Mouse (Mus musculus) T-helper 2 cell (primary cell): ENCODE data around the gene Abtb1.

Source experiments
- in situ Hi-C: fragments of 300-600 bp; cut with MboI, MseI; formaldehyde crosslinking; loops from one replicate; pipeline ENCODE4 v1.15.1; 2025; ENCODE audit warnings: high pct_unique_total_duplicates

The Abtb1 gene

GRCm38 (mm10) chr6:88831456-88831855 lies 10.3 kb downstream of the Abtb1 start:
- in situ Hi-C loops: loop anchor here (10.0 kb wide), 1 partner anchor 637 kb away; the partner anchor contains the start of gene Gata2

DNA sequence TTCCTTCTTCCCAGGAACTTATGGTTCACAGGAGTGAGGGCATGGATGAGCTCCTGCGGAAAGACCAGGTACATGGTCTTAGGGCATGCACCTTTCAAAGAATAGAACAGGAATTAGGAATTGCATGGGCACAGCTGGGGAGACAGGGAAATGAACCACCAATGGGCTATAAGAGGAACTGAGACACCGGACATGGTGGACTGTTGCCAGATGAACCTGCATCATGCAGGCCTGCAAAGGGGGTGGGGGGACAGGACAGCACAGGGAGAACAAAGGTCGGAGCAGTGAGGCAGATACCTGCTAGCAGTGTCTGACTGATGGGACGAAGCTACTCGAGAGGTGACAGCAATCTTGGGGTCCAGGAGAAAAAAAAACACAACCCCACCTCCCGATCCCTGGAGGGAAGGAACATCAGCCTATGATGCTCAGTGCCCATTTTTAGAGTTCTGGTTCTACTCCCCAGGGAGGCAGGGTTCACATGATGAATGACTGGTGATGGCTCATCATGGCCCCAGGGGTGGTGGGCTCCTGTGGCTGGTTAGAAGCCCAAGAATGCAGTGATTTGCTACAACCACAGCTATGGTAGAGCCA lies 11.6 kb downstream of the Abtb1 start:
- in situ Hi-C loops: loop anchor here (10.0 kb wide), 1 partner anchor 635 kb away; the partner anchor contains the start of gene Gata2

DNA sequence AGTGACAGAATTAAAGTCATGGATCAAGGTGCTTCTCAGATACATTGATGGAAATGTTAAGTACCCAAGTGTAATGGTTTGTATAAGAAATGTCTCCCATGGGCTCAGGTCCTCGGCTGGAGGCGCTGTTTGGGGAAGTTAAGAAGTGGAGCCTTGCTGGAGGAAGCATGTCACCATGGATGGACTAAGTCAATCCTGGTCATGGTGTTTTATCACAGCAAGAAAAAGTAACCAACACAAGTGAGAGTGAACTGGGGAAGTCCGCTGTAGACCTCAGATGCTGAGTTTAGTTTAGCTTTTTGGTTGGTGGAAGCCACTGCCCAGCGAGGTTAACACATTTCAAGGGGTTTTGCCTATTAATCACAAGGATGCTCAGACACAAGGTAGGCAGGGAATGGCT lies 12.2 kb downstream of the Abtb1 start:
- in situ Hi-C loops: no loop called here

- in situ Hi-C loops: no loop called here
Measured at GRCm38 (mm10) chr6:88828206-88829009, 13.4 kb downstream of the Abtb1 start.

- in situ Hi-C loops: no loop called here
Measured at GRCm38 (mm10) chr6:88827395-88828205, 14.2 kb downstream of the Abtb1 start.

DNA sequence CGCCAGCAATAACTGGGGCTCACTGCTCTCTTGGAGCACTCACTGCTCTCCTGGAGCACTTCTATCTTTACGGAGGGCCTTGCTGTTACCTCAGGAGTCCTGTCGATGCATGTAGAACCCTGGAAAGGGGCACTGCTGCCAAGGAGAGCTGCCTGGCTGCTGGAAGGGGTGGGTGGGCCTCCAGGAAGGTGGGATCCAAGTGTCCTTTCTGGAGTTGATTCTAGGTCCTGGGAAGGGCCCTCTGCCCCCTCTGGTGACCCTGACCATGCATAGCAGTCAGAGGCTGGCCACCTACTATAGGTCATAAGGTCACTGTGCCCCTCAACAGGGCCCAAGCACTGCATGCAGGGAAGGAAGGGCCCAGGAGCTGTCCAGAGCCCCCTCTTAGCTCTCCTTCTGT lies 14.8 kb downstream of the Abtb1 start:
- in situ Hi-C loops: no loop called here

DNA sequence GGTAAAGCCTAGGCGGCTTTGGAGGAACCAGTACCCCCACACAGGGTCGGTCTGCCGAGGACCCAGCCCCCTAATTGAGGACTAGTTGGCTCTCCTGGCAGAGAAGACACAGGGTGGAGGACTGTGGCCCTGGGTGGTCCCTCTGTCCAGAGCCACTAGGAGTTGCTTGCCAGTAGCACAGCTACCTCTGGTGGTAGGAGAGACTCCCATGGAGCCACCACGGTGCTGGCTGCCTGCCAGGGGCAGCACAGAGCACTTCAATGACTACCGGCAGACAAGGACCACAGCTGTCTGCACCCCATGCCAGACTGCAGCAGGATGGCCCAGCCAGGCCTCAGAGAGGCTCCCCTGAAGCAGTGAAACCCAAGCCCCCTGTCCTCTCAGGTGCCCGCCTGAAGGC lies 15.2 kb downstream of the Abtb1 start:
- in situ Hi-C loops: no loop called here

DNA sequence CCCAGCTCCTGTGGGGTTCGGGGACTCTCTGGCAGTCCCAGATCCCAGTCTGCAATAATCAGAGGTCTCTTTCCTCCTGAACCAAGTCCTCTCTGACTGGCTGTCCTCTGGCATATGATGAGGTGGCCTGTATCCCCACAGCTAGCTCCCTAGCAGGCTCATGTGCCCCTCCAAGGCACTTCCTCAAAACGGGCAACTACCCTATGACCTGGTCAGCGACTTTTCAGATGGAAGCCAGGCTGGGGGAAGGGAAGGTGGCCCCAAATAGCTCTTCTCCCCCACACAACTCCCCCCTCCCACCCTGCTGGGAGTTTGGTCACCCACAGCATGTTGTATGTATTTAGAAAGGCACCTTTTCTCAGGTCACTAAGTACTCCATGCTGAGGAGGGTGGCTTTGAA lies 15.7 kb downstream of the Abtb1 start:
- in situ Hi-C loops: no loop called here

DNA sequence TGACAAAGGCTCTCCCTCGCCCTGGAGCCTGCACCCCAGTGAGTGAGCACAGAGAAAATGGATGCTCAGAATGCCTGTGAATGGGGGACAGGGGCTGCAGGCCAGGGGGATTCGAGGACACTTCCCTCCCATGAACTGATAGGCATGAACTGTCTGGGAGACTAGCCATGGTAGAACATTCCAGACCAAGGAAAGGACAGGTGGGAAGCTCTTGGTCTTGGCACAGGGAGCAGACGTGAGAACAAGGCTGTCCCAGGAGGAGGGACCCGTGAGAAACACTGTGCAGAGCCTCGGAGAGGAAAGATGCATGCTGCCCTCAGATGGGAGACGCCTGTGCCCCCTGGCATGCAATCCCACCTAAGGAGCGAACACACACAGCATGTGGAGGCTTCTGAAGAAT lies 17.6 kb downstream of the Abtb1 start:
- in situ Hi-C loops: no loop called here

DNA sequence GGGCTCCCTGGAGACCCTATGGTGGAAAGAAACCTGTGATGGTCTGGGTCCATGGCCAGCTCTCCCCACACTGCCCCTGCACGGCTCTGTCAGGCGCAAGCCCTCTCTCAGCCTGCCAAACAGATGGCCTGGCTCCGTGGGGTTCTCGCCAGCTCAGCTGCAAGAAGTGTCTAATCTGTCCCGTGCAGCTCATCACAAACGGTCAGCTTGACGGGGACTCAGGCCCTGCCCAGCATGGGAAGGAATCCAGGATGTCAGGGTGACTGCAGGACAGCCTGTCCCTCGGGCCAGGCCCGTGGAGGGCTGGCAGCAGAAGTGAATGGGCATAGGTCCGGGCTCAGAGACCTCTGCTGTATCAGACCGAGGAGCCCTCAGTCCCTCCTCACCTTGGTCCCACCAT lies 19.9 kb downstream of the Abtb1 start:
- in situ Hi-C loops: no loop called here

GRCm38 (mm10) chr6:88821294-88821693 lies 20.5 kb downstream of the Abtb1 start:
- in situ Hi-C loops: no loop called here

- in situ Hi-C loops: no loop called here
Measured at GRCm38 (mm10) chr6:88820853-88821252, 20.9 kb downstream of the Abtb1 start.

- in situ Hi-C loops: no loop called here
Measured at GRCm38 (mm10) chr6:88816913-88817312, 24.9 kb downstream of the Abtb1 start.

GRCm38 (mm10) chr6:88815489-88815888 lies 26.3 kb downstream of the Abtb1 start:
- in situ Hi-C loops: no loop called here

DNA sequence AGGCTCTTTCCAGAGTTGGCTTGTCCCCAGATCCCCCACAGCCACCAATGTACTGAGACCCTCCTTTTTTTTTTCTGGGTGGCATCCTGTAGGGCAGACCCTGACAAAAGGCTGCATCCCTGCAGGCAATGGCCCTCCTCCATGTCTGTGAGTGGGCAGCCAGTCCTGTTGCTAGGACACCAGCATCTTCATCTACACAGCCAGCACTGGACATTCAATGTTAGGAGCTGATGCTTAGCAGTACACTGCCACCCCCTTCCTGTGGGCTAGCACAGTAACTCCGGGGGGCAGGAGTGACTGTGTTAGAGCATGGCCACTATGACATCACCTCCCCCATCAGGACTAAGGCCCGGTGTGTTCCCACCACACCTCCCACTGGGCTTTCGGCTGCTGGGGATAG lies 26.7 kb downstream of the Abtb1 start:
- in situ Hi-C loops: no loop called here

DNA sequence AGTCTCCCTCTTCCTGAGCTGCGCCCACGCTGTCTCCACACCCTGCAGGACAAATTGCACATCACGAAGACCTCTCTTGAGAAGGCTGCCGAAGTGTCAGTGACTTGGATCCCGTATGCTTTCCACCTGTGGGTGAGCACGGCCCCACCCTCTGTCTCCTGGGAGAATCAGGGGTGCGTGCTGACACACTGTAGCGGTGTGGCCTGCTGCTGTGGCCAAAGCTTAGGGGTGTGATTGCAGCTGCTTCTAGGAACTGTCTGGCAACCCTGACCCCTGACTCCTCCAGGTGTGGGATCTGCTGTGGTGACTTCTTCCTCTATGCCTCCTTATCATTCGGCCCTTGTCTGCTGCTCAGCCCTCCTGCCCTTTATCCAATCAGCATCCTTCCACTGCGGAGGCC lies 28.0 kb downstream of the Abtb1 start:
- in situ Hi-C loops: no loop called here

DNA sequence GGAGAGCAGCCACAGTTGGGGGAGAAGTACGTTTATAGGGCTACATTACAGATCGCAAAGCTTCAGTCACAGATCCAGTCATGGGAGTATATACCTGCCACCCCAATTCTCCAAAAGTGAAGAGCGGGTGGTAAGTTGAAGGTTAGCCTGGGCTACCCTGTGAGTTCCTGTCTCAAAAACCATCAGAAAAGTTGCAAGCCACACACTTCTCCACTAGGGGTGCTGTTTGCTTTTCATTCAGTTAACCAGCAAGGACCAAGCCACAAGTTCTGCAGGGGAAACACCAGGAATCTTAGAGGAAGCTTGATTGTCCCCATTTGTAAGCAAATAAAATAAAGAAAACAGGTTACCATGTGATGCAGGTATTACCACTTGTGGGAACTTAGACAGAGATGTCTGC lies 28.9 kb downstream of the Abtb1 start:
- in situ Hi-C loops: no loop called here

GRCm38 (mm10) chr6:88811880-88812400 lies 29.8 kb downstream of the Abtb1 start:
- in situ Hi-C loops: no loop called here

GRCm38 (mm10) chr6:88811396-88811795 lies 30.4 kb downstream of the Abtb1 start:
- in situ Hi-C loops: no loop called here

- in situ Hi-C loops: no loop called here
Measured at GRCm38 (mm10) chr6:88810291-88810690, 31.5 kb downstream of the Abtb1 start.

GRCm38 (mm10) chr6:88809091-88810037 lies 32.4 kb downstream of the Abtb1 start:
- in situ Hi-C loops: no loop called here
